Mouse (Mus musculus) forebrain, postnatal 0 days (tissue): ENCODE data around the gene Kptn. TPM values are rescaled to one million over a fixed set of nuclear protein-coding genes. Genes with fewer than 3 reads are reported as not detected.
A peak's percentile ranks its signal among the peaks of the same experiment; 100 is the strongest.

ENCODE experiments used
- ATAC-seq: fragments of 200-750 bp; cut with Nextera tagmentation; 2 replicates; pipeline ENCODE4 v1.8.0; 2017; ENCODE audit warnings: mild to moderate bottlenecking, moderate library complexity
- DNase-seq: peaks from one replicate; pipeline ENCODE4 v3.0.0-alpha.2; 2015
- H3K27ac ChIP-seq: fragments of 300-500 bp; sonication (generic); 2 replicates; pipeline ENCODE4 v1.5.1; 2014; ENCODE audit warnings: low read depth, mild to moderate bottlenecking, antibody characterized with exemption, low read length, moderate library complexity, mixed read lengths
- H3K27me3 ChIP-seq: fragments of 300-500 bp; sonication (generic); 2 replicates; pipeline ENCODE4 v1.6.1; 2014; ENCODE audit warnings: mild to moderate bottlenecking, low read length, mixed read lengths; ENCODE audit not compliant: insufficient read depth
- H3K36me3 ChIP-seq: fragments of 300-500 bp; sonication (generic); 2 replicates; pipeline ENCODE4 v1.6.1; 2014; ENCODE audit warnings: mild to moderate bottlenecking, moderate library complexity; ENCODE audit not compliant: insufficient read depth
- H3K4me1 ChIP-seq: fragments of 300-500 bp; sonication (generic); 2 replicates; pipeline ENCODE4 v1.6.1; 2014; ENCODE audit warnings: antibody characterized with exemption; ENCODE audit not compliant: insufficient read depth
- H3K4me2 ChIP-seq: fragments of 300-500 bp; sonication (generic); 2 replicates; pipeline ENCODE4 v1.6.1; 2014; ENCODE audit warnings: low read depth, mild to moderate bottlenecking, moderate library complexity
- H3K4me3 ChIP-seq: fragments of 300-500 bp; sonication (generic); 2 replicates; pipeline ENCODE4 v1.5.1; 2014; ENCODE audit warnings: low read depth, low read length, mixed read lengths
- H3K9ac ChIP-seq: fragments of 300-500 bp; sonication (generic); 2 replicates; pipeline ENCODE4 v1.6.1; 2014; ENCODE audit warnings: mild to moderate bottlenecking
- H3K9me3 ChIP-seq: fragments of 300-500 bp; sonication (generic); 2 replicates; pipeline ENCODE4 v1.6.1; 2016; ENCODE audit warnings: low read length
- CTCF ChIP-seq: sonication (generic); IDR thresholded peaks from 2 replicates; pipeline ENCODE4 v1.5.1; 2016; ENCODE audit warnings: antibody characterized with exemption, control low read depth, low read depth
- WGBS: fragments of 180-500 bp; shearing (Covaris S2); extraction: QIAGEN DNeasy Blood & Tissue Kit; methylation state at CpG from one replicate; pipeline ENCODE4 v1.1.7; 2014; 5-methylcytosine and 5-hydroxymethylcytosine counted together
- polyA plus RNA-seq: library from polyadenylated mRNA; unstranded; fragments of >200 nt; fragmentation: Nextera tagmentation; extraction: Ambion mirVana; gene quantifications from 2 replicates; pipeline ENCODE4 v1.2.1, GENCODE M21; 2015
- total RNA-seq: library from RNA; depleted of rRNA; stranded (reverse); fragments of >200 nt; gene quantifications from 2 replicates; pipeline ENCODE4 v1.2.3, GENCODE M21; 2014

The Kptn gene
- total and polyA plus RNA-seq, 2 experiments from 2014 or later = 37.2 to 53.7 TPM

- no peak overlapping the region for H3K4me3 ChIP-seq
- WGBS = 17% methylated on average over 15 of the region's 15 CpGs
- peak; percentile 37 for ATAC-seq
- no peak overlapping the region for H3K9ac ChIP-seq
- H3K4me2 ChIP-seq = no peak overlapping the region
- no peak overlapping the region for H3K27ac ChIP-seq
- no peak for TF ChIP-seq CTCF
- peaks cover 20% of the 10 kb centered on the region for H3K4me1 ChIP-seq
- H3K36me3 ChIP-seq = peaks cover 9% of the 10 kb centered on the region
- DNase-seq = no peak
- no peaks in the 10 kb centered on the region for H3K9me3 ChIP-seq
- no peaks in the 10 kb centered on the region for H3K27me3 ChIP-seq
Observed at GRCm38 (mm10) chr7:16147643-16148042, 27.9 kb downstream of the Kptn start.

DNA sequence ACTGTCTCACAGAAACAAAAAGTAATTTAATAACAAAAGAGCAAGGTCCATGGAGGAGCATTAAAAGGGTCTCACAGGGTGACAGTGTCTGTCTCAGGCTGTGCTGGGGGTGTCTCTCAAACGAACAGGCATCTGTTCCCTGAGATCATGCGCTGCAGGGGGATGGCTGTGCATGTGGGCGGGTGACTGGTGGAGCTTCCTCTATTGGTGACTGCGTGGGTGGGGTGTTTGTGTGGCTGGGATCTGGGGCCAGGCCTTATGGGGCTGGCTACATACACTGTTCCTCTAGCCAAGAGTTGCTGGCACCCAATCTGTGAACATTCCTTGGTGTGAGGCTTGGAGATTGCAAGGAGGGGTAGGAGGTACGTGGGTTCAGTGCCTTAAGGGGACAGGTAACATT lies 29.5 kb downstream of the Kptn start:
- ATAC-seq = peak; percentile 78
- peaks cover 20% of the 10 kb centered on the region for H3K4me1 ChIP-seq
- H3K9me3 ChIP-seq = no peaks in the 10 kb centered on the region
- no peak overlapping the region for H3K4me2 ChIP-seq
- H3K9ac ChIP-seq = no peak overlapping the region
- peaks cover 7% of the 10 kb centered on the region; the same call in 1 of the 2 replicates for H3K36me3 ChIP-seq
- H3K27me3 ChIP-seq = no peaks in the 10 kb centered on the region
- TF ChIP-seq CTCF = no peak
- no peak overlapping the region for H3K27ac ChIP-seq
- peak; percentile 58 for DNase-seq
- no peak overlapping the region for H3K4me3 ChIP-seq
- WGBS = 43% methylated on average over 5 of the region's 5 CpGs

DNA sequence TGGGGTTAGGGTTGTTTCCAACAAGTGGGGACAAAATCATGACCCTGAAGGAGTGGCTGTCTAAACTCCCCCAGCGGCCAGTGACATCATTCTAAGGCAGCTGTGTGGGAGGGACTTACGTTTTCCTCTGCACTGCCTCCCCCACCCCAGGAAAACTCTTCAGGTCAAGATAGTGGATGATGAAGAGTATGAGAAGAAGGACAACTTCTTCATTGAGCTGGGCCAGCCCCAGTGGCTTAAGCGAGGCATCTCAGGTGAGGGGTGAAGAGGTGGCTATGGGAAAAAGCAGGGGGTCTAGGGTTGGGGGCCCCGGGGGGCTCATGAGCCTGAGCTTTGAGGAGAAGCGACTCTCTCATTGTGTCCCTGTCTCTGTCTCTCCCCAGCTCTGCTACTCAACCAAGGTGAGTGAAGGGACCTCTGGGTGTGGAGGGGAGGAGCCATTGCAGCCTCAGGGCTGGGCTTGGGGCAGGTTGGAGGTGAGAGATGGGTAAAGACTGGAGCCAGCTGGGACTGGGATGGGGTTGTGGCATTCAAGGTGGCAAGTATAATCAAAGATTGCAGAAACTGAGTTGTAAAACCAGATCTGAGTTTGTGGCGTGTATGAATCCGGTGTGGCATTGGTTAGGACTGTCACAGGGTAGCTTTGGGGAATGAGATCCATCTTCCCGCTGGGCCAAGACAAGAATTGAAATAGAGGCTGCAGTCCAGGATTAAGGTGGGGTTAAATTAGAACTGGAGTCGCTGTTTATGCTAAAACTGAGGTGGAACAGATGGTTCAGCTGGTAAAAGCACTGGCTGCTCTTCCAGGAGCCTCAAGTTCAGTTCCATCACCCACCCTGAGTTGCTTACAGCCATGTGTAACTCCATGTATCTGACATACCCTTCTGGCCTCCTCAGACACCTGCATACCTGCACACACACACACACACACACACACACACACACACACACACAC lies 30.8 kb downstream of the Kptn start:
- no peaks in the 10 kb centered on the region; the same call in 1 of the 2 replicates for H3K36me3 ChIP-seq
- DNase-seq = no peak
- H3K27me3 ChIP-seq = no peaks in the 10 kb centered on the region
- H3K4me1 ChIP-seq = peaks cover 20% of the 10 kb centered on the region
- no peak overlapping the region for H3K4me2 ChIP-seq
- no peak overlapping the region for H3K4me3 ChIP-seq
- no peaks in the 10 kb centered on the region for H3K9me3 ChIP-seq
- H3K27ac ChIP-seq = no peak overlapping the region
- no peak overlapping the region for H3K9ac ChIP-seq
- TF ChIP-seq CTCF = no peak
- WGBS = 73% methylated on average over 9 of the region's 9 CpGs
- no peak for ATAC-seq

- WGBS = 16% methylated on average over 10 of the region's 10 CpGs
- no peak overlapping the region for H3K4me3 ChIP-seq
- ATAC-seq = peak; percentile 70; the same call in 1 of the 2 replicates
- no peak overlapping the region for H3K9ac ChIP-seq
- H3K4me2 ChIP-seq = no peak overlapping the region
- no peaks in the 10 kb centered on the region for H3K36me3 ChIP-seq
- peak; percentile 88 for TF ChIP-seq CTCF
- peaks cover 4% of the 10 kb centered on the region; the same call in 1 of the 2 replicates for H3K27me3 ChIP-seq
- peaks cover 6% of the 10 kb centered on the region for H3K4me1 ChIP-seq
- no peak overlapping the region for H3K27ac ChIP-seq
- H3K9me3 ChIP-seq = no peaks in the 10 kb centered on the region
- DNase-seq = peak; percentile 84
Observed at GRCm38 (mm10) chr7:16153522-16153921, 33.8 kb downstream of the Kptn start.

DNA sequence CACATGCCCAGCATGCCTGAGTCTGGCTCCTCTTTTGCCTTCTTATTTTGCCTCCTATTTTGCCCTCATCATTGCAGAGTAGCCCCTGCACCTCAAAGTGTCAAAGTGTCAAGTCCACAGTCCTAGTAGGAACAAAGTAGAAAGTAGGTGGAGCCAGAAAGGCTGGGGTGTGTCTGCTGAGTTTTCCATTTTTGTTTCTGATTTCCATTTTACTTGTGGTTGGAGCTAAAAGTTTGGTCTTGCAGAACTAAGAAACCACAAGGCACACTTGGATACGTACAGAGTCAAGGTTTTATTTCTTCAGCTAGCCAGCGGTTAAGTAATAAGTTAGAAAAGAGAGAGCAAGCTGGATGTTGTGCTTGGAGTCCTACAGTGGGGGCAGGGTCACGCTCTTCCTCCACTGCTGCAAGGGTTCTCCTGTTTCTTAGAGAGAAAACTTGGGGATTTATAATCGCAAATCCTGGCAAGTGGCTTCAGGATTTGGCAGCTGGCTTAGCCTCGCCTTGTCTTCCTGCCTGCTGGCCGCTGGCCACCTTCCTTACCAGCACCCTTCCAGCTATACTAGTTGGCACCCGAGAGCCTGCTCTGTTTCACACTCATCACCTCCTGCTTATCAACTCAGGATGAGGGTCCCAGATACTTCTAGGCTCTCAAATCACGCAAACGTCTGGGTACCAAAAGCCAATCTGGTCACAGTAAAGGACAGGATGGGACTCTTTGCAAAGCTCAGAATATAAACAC lies 35.6 kb downstream of the Kptn start:
- no peak overlapping the region for H3K27ac ChIP-seq
- H3K4me2 ChIP-seq = no peak overlapping the region
- ATAC-seq (peak; percentile 50), DNase-seq (peak; percentile 72)
- TF ChIP-seq CTCF = no peak
- H3K4me3 ChIP-seq = no peak overlapping the region
- no peaks in the 10 kb centered on the region for H3K4me1 ChIP-seq
- peaks cover 9% of the 10 kb centered on the region for H3K27me3 ChIP-seq
- no peaks in the 10 kb centered on the region for H3K9me3 ChIP-seq
- H3K36me3 ChIP-seq = no peaks in the 10 kb centered on the region
- no peak overlapping the region for H3K9ac ChIP-seq
- 58% methylated on average over 9 of the region's 9 CpGs for whole genome bisulfite sequencing

DNA sequence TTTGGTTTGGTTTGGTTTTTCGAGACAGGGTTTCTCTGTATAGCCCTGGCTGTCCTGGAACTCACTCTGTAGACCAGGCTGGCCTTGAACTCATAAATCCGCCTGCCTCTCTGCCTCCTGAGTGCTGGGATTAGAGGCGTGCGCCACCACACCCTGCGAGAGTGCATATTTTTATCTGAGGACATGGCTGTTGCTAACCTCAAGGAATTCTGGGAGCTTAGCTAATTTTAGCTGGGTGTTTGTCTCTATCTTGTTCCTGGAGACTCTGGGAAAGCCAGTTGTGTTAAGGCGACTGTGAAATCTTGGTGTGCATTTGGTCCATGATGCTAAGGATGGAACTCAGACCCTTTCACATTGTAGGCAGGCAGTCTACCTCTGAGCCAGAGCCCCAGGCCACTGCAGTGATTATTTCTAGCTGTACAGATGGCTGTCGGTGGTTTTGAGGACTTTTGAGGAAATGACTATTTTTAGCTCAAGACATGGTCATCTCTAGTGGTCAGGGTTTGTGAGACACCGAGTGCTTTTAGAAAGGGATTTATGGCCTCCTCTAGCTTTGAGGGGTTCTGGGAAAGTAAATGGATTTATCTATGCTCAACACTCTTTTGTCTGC lies 36.5 kb downstream of the Kptn start:
- DNase-seq = no peak
- peaks cover 9% of the 10 kb centered on the region for H3K27me3 ChIP-seq
- H3K36me3 ChIP-seq = no peaks in the 10 kb centered on the region
- no peaks in the 10 kb centered on the region for H3K4me1 ChIP-seq
- H3K4me3 ChIP-seq = no peak overlapping the region
- 76% methylated on average over 8 of the region's 8 CpGs for WGBS
- no peak overlapping the region for H3K27ac ChIP-seq
- no peaks in the 10 kb centered on the region for H3K9me3 ChIP-seq
- ATAC-seq = no peak
- H3K9ac ChIP-seq = no peak overlapping the region
- TF ChIP-seq CTCF = no peak
- no peak overlapping the region for H3K4me2 ChIP-seq

DNA sequence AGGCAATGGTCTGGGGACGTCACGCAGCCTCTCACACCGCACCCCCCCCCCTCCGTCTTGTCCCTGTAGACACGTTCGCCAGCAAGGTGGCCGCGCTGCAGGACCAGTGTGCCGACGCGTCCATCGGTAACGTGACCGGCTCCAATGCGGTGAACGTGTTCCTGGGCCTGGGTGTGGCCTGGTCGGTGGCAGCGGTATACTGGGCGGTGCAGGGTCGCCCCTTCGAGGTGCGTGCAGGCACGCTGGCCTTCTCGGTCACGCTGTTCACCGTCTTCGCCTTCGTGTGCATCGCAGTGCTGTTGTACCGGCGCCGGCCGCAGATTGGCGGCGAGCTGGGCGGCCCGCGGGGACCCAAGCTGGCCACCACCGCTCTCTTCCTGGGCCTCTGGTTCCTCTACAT lies 39.0 kb downstream of the Kptn start:
- peak overlapping the region; percentile 15 for H3K9ac ChIP-seq
- no peak overlapping the region for H3K4me3 ChIP-seq
- H3K27ac ChIP-seq = no peak overlapping the region
- ATAC-seq (no peak), DNase-seq (no peak)
- no peaks in the 10 kb centered on the region for H3K36me3 ChIP-seq
- no peaks in the 10 kb centered on the region for H3K4me1 ChIP-seq
- peaks cover 9% of the 10 kb centered on the region for H3K27me3 ChIP-seq
- H3K4me2 ChIP-seq = no peak overlapping the region; the same call in 1 of the 2 replicates
- 10% methylated on average over 39 of the region's 39 CpGs for WGBS
- no peaks in the 10 kb centered on the region for H3K9me3 ChIP-seq
- TF ChIP-seq CTCF = no peak
